ENCODE assay signal across 21 mouse cellular contexts in genomic region chr5:124180500-124181167, GRCm38 (mm10).
A peak's percentile ranks its signal among the peaks of the same experiment; 100 is the strongest.
DNase-seq lines count a peak whose midpoint lies in the region; ATAC-seq and TF ChIP-seq lines count a peak whose summit lies in the region.
"Had no signal": no experiment of that assay in that cellular context is flagged by ENCODE, and none has a peak within 500 bp of the region (broad histone marks: within the 10 kb centered on the region; RNA-seq: fewer than 3 reads in every experiment).

No protein-coding gene starts in this region.

- H3K4me1 ChIP-seq in heart, embryonic 11.5 days (ENCODE audit: control insufficient read depth, insufficient read depth, low read length) = peaks cover 38% of the 10 kb centered on the region
- H3K4me1 ChIP-seq in intestine, embryonic 15.5 days (replicated peaks) = no peaks in the 10 kb centered on the region
- H3K4me1 ChIP-seq in intestine, postnatal 0 days (replicated peaks; ENCODE audit: control insufficient read depth, insufficient read depth, low read length) = no peaks in the 10 kb centered on the region
- peaks cover 68% of the 10 kb centered on the region for H3K4me1 ChIP-seq in E14TG2a.4 (replicated peaks; ENCODE audit: low read depth, low read length)
- peaks cover 56% of the 10 kb centered on the region for H3K4me1 ChIP-seq in G1E (ENCODE audit: insufficient read depth, low read depth, low read length)

- H3K36me3 ChIP-seq in heart, embryonic 11.5 days (ENCODE audit: control insufficient read depth, insufficient read depth, low read length) = no peaks in the 10 kb centered on the region
- no peaks in the 10 kb centered on the region for H3K36me3 ChIP-seq in intestine, embryonic 15.5 days
- H3K36me3 ChIP-seq in intestine, postnatal 0 days (ENCODE audit: control insufficient read depth, insufficient read depth) = no peaks in the 10 kb centered on the region
- no peaks in the 10 kb centered on the region for H3K36me3 ChIP-seq in E14TG2a.4 (ENCODE audit: insufficient read depth, low read length)
- H3K36me3 ChIP-seq in G1E (replicated peaks) = peaks cover 40% of the 10 kb centered on the region
- H3K36me3 ChIP-seq: forebrain, embryonic 12.5 days; limb, embryonic 12.5 days had no signal

- H3K27ac ChIP-seq in heart, embryonic 11.5 days (ENCODE audit: low read depth, low read length) = 0 out of 2 replicates have a peak overlapping the region, but pooled peaks have one; percentile 17
- H3K27ac ChIP-seq in intestine, embryonic 15.5 days = no peak overlapping the region
- H3K27ac ChIP-seq in intestine, postnatal 0 days (ENCODE audit: low read depth, low read length) = no peak overlapping the region
- H3K27ac ChIP-seq: forebrain, embryonic 12.5 days; hindbrain, postnatal 0 days; limb, embryonic 12.5 days had no signal

- H3K4me3 ChIP-seq in heart, embryonic 11.5 days (ENCODE audit: low read depth, low read length) = no peak overlapping the region
- no peak overlapping the region for H3K4me3 ChIP-seq in intestine, embryonic 15.5 days (replicated peaks)
- no peak overlapping the region for H3K4me3 ChIP-seq in intestine, postnatal 0 days (ENCODE audit: low read depth, low read length)
- H3K4me3 ChIP-seq in E14TG2a.4 (replicated peaks; ENCODE audit: low read length) (peak overlapping the region; percentile 35; the same call in 1 of the 2 replicates), G1E (ENCODE audit: low read depth, low read length) (peak overlapping the region; percentile 16; the same call in 1 of the 2 replicates)
- H3K4me3 ChIP-seq: forebrain, embryonic 12.5 days; limb, embryonic 12.5 days had no signal

- DNase-seq in heart, postnatal 4 days = no peak
- DNase-seq in G1E (ENCODE audit: low spot score) = no peak
- DNase-seq in thymus, postnatal 0 days (ENCODE audit: low spot score) = no peak
- DNase-seq: B cell, adult 2 months; cerebellum, adult 18-20 months; cerebellum, postnatal 14 days; gastrocnemius, postnatal 36 days; kidney, adult 2 months; kidney, postnatal 14 days; lung, postnatal 14 days; thymus, postnatal 36 days had no signal

- 67% methylated on average over 12 of the region's 12 CpGs for WGBS in heart, embryonic 11.5 days (ENCODE audit: insufficient replicate concordance)
- WGBS in intestine, embryonic 15.5 days = 74% methylated on average over 12 of the region's 12 CpGs
- 69% methylated on average over 12 of the region's 12 CpGs for WGBS in intestine, postnatal 0 days

- H3K27me3 ChIP-seq in heart, embryonic 11.5 days (ENCODE audit: control insufficient read depth, insufficient read depth, low read length) = no peaks in the 10 kb centered on the region
- H3K27me3 ChIP-seq in intestine, embryonic 15.5 days (replicated peaks) = no peaks in the 10 kb centered on the region
- H3K27me3 ChIP-seq in intestine, postnatal 0 days (replicated peaks; ENCODE audit: control insufficient read depth, insufficient read depth, low read length) = no peaks in the 10 kb centered on the region
- H3K27me3 ChIP-seq in E14TG2a.4 (ENCODE audit: insufficient read depth, low read length) (peaks cover 37% of the 10 kb centered on the region), G1E (ENCODE audit: insufficient read depth, low read length) (no peaks in the 10 kb centered on the region)
- H3K27me3 ChIP-seq: CH12.LX had no signal

- H3K4me2 ChIP-seq in heart, embryonic 11.5 days = no peak overlapping the region
- H3K4me2 ChIP-seq in intestine, embryonic 15.5 days (replicated peaks) = no peak overlapping the region
- H3K4me2 ChIP-seq in intestine, postnatal 0 days (replicated peaks; ENCODE audit: low read depth) = no peak overlapping the region
- H3K4me2 ChIP-seq: forebrain, embryonic 12.5 days; limb, embryonic 12.5 days; midbrain, embryonic 11.5 days had no signal

- no peak overlapping the region for H3K9ac ChIP-seq in heart, embryonic 11.5 days (ENCODE audit: low read depth, low read length)
- H3K9ac ChIP-seq in intestine, embryonic 15.5 days = no peak overlapping the region
- no peak overlapping the region for H3K9ac ChIP-seq in intestine, postnatal 0 days (ENCODE audit: low read depth, low read length)
- H3K9ac ChIP-seq: forebrain, embryonic 12.5 days; limb, embryonic 12.5 days; liver, embryonic 14.5 days had no signal

- H3K9me3 ChIP-seq in heart, embryonic 11.5 days (replicated peaks; ENCODE audit: control insufficient read depth, low read length) = no peaks in the 10 kb centered on the region
- no peaks in the 10 kb centered on the region for H3K9me3 ChIP-seq in intestine, embryonic 15.5 days
- no peaks in the 10 kb centered on the region for H3K9me3 ChIP-seq in intestine, postnatal 0 days (ENCODE audit: control insufficient read depth)
- no peaks in the 10 kb centered on the region for H3K9me3 ChIP-seq in E14TG2a.4 (ENCODE audit: low read length)
- H3K9me3 ChIP-seq in G1E (replicated peaks) = no peaks in the 10 kb centered on the region
- H3K9me3 ChIP-seq: forebrain, embryonic 12.5 days; limb, embryonic 12.5 days had no signal

- no peak for ATAC-seq in heart, embryonic 11.5 days (replicated peaks; ENCODE audit: insufficient number of reproducible peaks, low FRiP score, low TSS enrichment)
- 0 out of 2 replicates have a peak, but pooled peaks have one; percentile 23 for ATAC-seq in intestine, embryonic 15.5 days
- no peak for ATAC-seq in intestine, postnatal 0 days
- ATAC-seq in G1E (ENCODE audit: extremely low read depth, insufficient number of reproducible peaks, low FRiP score, poor library complexity, severe bottlenecking) = no peak
- ATAC-seq: hindbrain, postnatal 0 days had no signal

- TF ChIP-seq CTCF in intestine, postnatal 0 days (IDR thresholded peaks at IDR 0.05; ENCODE audit: low read depth) = no peak
- TF ChIP-seq CTCF in E14TG2a.4 (conservative IDR thresholded peaks at IDR 0.05; ENCODE audit: low read length) (no peak), G1E (IDR thresholded peaks at IDR 0.05; ENCODE audit: low read depth, low read length) (no peak)

Comparison
In these comparisons a context has a peak if more than half of its experiments do, and no peak if none do; other contexts are left out.
1. H3K4me3 ChIP-seq: peak in E14TG2a.4 (single experiment) and G1E (single experiment); none in heart, embryonic 11.5 days (single experiment), intestine, embryonic 15.5 days (single experiment) and intestine, postnatal 0 days (single experiment).